Mouse (Mus musculus): Measurements from ENCODE around the gene Akr1b7. TPM values are rescaled to one million over a fixed set of nuclear protein-coding genes. Genes with fewer than 3 reads are reported as not detected.
"Not testable (repeated sequence)": the region's sequence is repeated elsewhere in the genome, so short reads cannot be mapped to it uniquely, and the experiment has no call there.

Akr1b7 gene
- total RNA-seq (2018; cell fraction: chromatin; rRNA removed), result 1 to 10 TPM in 1 of 26 experiments, under 1 TPM in 4, not detected in 21; 0.55 to 1.7 (median 0.65) TPM
- total RNA-seq (2018; cell fraction: cytosol; rRNA removed), result under 1 TPM in 3 of 26 experiments, not detected in 23; 0.09 to 0.13 (median 0.11) TPM
- under 1 TPM in 1 of 26 experiments, not detected in 25; 0.56 TPM for total RNA-seq (2018; cell fraction: nucleus; rRNA removed)
- polyA plus RNA-seq (2018), result not detected in 3 replicates

GRCm38 (mm10) chr6:34412023-34412422 is at the start of gene Akr1b7:
Gene Akr1b7 (plus strand): TSS chr6:34412334.
- Histone ChIP-seq H3K79me2 (ENCODE audit: inconsistent target) (no peaks in the 10 kb centered on the region), H3K27ac (no peak within 1 kb of the TSS), H3K4me3 (ENCODE audit: inconsistent target) (no peak within 1 kb of the TSS), H3K36me3 (ENCODE audit: inconsistent target) (no peaks in the 10 kb centered on the region)
- WGBS (ENCODE audit: missing documents), result 46% methylated on average over 6 of the region's 6 CpGs

- Histone ChIP-seq H3K4me3 (ENCODE audit: inconsistent target) (no peak overlapping the region), H3K36me3 (ENCODE audit: inconsistent target) (no peaks in the 10 kb centered on the region), H3K27ac (no peak overlapping the region), H3K79me2 (ENCODE audit: inconsistent target) (no peaks in the 10 kb centered on the region)
- WGBS (ENCODE audit: missing documents), result 83% methylated on average over 10 of the region's 12 CpGs
Measured at GRCm38 (mm10) chr6:34364217-34365136, 47.7 kb upstream of the Akr1b7 start.

GRCm38 (mm10) chr6:34367998-34368397 is 44.1 kb upstream of the Akr1b7 start:
- WGBS (ENCODE audit: missing documents), result 20% methylated on average over 9 of the region's 9 CpGs
- no peak overlapping the region for H3K4me3 ChIP-seq (ENCODE audit: inconsistent target)

GRCm38 (mm10) chr6:34370081-34370480 is 42.1 kb upstream of the Akr1b7 start:
- no peak overlapping the region for H3K27ac ChIP-seq
- 91% methylated on average over 8 of the region's 8 CpGs for WGBS (ENCODE audit: missing documents)

More at GRCm38 (mm10) chr6:34367998-34368397, 44.1 kb upstream of the Akr1b7 start:
- peak overlapping the region; percentile 89 for H3K27ac ChIP-seq
- no peaks in the 10 kb centered on the region for H3K36me3 ChIP-seq (ENCODE audit: inconsistent target)
- H3K79me2 ChIP-seq (ENCODE audit: inconsistent target), result no peaks in the 10 kb centered on the region

GRCm38 (mm10) chr6:34371700-34372351 is 40.3 kb upstream of the Akr1b7 start:
- Histone ChIP-seq H3K4me3 (ENCODE audit: inconsistent target) (no peak overlapping the region), H3K79me2 (ENCODE audit: inconsistent target) (no peaks in the 10 kb centered on the region), H3K27ac (no peak overlapping the region), H3K36me3 (ENCODE audit: inconsistent target) (no peaks in the 10 kb centered on the region)
- 14% methylated on average over 17 of the region's 18 CpGs for WGBS (ENCODE audit: missing documents)

More at GRCm38 (mm10) chr6:34370081-34370480, 42.1 kb upstream of the Akr1b7 start:
- Histone ChIP-seq H3K4me3 (ENCODE audit: inconsistent target) (no peak overlapping the region), H3K79me2 (ENCODE audit: inconsistent target) (no peaks in the 10 kb centered on the region), H3K36me3 (ENCODE audit: inconsistent target) (no peaks in the 10 kb centered on the region)

GRCm38 (mm10) chr6:34373841-34374240 is 38.3 kb upstream of the Akr1b7 start:
- Histone ChIP-seq H3K36me3 (ENCODE audit: inconsistent target) (no peaks in the 10 kb centered on the region), H3K79me2 (ENCODE audit: inconsistent target) (no peaks in the 10 kb centered on the region), H3K4me3 (ENCODE audit: inconsistent target) (no peak overlapping the region), H3K27ac (no peak overlapping the region)
- WGBS (ENCODE audit: missing documents), result 71% methylated on average over 7 of the region's 7 CpGs

GRCm38 (mm10) chr6:34375888-34376287 is 36.2 kb upstream of the Akr1b7 start:
- H3K27ac ChIP-seq; H3K36me3 ChIP-seq (ENCODE audit: inconsistent target); H3K79me2 ChIP-seq (ENCODE audit: inconsistent target); H3K4me3 ChIP-seq (ENCODE audit: inconsistent target): not testable (repeated sequence)
- WGBS (ENCODE audit: missing documents), result 91% methylated on average over 4 of the region's 5 CpGs

- 79% methylated on average over 8 of the region's 8 CpGs for WGBS (ENCODE audit: missing documents)
- Histone ChIP-seq H3K4me3 (ENCODE audit: inconsistent target) (no peak overlapping the region; the same call in 1 of the 2 replicates), H3K79me2 (ENCODE audit: inconsistent target) (peaks cover 32% of the 10 kb centered on the region), H3K36me3 (ENCODE audit: inconsistent target) (peaks cover 11% of the 10 kb centered on the region), H3K27ac (peak overlapping the region; percentile 77)
Measured at GRCm38 (mm10) chr6:34383401-34383800, 28.7 kb upstream of the Akr1b7 start.

- Histone ChIP-seq H3K36me3 (ENCODE audit: inconsistent target) (peaks cover 19% of the 10 kb centered on the region), H3K27ac (peak within 1 kb of the TSS; percentile 77), H3K4me3 (ENCODE audit: inconsistent target) (peak within 1 kb of the TSS; percentile 86), H3K79me2 (ENCODE audit: inconsistent target) (peaks cover 32% of the 10 kb centered on the region)
- WGBS (ENCODE audit: missing documents), result under 1% methylated on average over 17 of the region's 17 CpGs
Measured at GRCm38 (mm10) chr6:34384110-34384661, 27.9 kb upstream of the Akr1b7 start, which contains the start of gene Akr1b10. Gene Akr1b10 (plus strand): TSS chr6:34384218.

- Histone ChIP-seq H3K27ac (peak overlapping the region; percentile 77), H3K4me3 (ENCODE audit: inconsistent target) (peak overlapping the region; percentile 86), H3K79me2 (ENCODE audit: inconsistent target) (peaks cover 32% of the 10 kb centered on the region), H3K36me3 (ENCODE audit: inconsistent target) (peaks cover 26% of the 10 kb centered on the region)
- 10% methylated on average over 13 of the region's 13 CpGs for WGBS (ENCODE audit: missing documents)
Measured at GRCm38 (mm10) chr6:34384701-34385370, 27.3 kb upstream of the Akr1b7 start.

- 99% methylated on average over 4 of the region's 4 CpGs for WGBS (ENCODE audit: missing documents)
- Histone ChIP-seq H3K36me3 (ENCODE audit: inconsistent target) (peaks cover 60% of the 10 kb centered on the region), H3K27ac (no peak overlapping the region), H3K4me3 (ENCODE audit: inconsistent target) (no peak overlapping the region), H3K79me2 (ENCODE audit: inconsistent target) (peaks cover 32% of the 10 kb centered on the region)
Measured at GRCm38 (mm10) chr6:34388420-34389156, 23.5 kb upstream of the Akr1b7 start.

GRCm38 (mm10) chr6:34395897-34396296 is 16.2 kb upstream of the Akr1b7 start:
- 90% methylated on average over 5 of the region's 5 CpGs for WGBS (ENCODE audit: missing documents)
- H3K79me2 ChIP-seq (ENCODE audit: inconsistent target), result no peaks in the 10 kb centered on the region
- peaks cover 61% of the 10 kb centered on the region for H3K36me3 ChIP-seq (ENCODE audit: inconsistent target)
- H3K27ac ChIP-seq, result no peak overlapping the region
- H3K4me3 ChIP-seq (ENCODE audit: inconsistent target), result no peak overlapping the region

- no peak overlapping the region for H3K4me3 ChIP-seq (ENCODE audit: inconsistent target)
- WGBS (ENCODE audit: missing documents), result 88% methylated on average over 6 of the region's 6 CpGs
- peak overlapping the region; percentile 39 for H3K27ac ChIP-seq
- H3K36me3 ChIP-seq (ENCODE audit: inconsistent target), result peaks cover 39% of the 10 kb centered on the region; the same call in 1 of the 2 replicates
- H3K79me2 ChIP-seq (ENCODE audit: inconsistent target), result no peaks in the 10 kb centered on the region
Measured at GRCm38 (mm10) chr6:34398431-34398830, 13.7 kb upstream of the Akr1b7 start.

Measured in macrophage (primary cell).